Mouse (Mus musculus): Measurements from ENCODE around the gene Mov10.
"Not testable (repeated sequence)": the region's sequence is repeated elsewhere in the genome, so short reads cannot be mapped to it uniquely, and the experiment has no call there.

The Mov10 gene

DNA sequence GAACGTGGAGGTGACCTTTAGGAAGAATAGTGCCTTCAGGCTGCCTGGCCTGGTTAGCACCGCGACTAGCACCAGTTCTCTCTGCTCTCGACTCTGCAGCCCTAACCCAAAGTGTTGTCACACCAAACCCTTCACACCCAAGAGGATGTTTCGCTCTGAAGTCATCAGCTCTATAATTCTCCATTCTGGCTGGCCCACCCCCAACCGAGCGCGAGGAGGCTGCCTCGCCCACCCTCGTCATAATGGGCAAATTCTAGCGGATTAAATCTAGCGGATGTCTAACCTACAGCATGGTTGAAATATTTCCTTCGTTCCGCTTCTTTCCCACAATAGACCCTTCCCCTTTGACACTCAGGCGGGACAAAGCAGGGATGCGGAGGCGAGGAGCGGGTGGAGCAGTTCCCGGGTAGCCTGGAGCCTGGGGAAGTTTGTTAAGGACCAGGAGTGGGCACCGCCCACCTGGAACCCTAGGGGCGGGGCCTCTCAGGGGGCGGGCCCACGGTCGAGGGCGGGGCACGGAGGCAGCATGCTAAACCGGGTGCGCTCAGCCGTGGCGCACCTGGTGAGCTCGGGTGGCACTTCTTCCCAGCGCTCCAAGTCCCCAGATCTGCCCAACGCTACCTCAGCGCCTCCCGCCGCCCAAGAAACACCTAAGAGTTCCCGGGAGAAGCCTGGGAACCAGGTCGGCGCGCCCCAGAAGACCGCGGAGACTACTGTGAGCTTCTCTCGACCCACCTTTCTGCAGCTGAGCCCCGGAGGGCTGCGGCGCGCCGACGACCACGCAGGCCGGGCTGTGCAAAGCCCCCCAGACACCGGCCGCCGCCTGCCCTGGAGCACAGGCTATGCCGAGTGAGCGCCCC, 37.6 kb downstream of the Mov10 start, which contains the start of gene Ppm1j:
TSS of gene Ppm1j (plus strand) at position 496 of the 860 bp plus-strand sequence.
- DNase-seq: peak; percentile 25

DNA sequence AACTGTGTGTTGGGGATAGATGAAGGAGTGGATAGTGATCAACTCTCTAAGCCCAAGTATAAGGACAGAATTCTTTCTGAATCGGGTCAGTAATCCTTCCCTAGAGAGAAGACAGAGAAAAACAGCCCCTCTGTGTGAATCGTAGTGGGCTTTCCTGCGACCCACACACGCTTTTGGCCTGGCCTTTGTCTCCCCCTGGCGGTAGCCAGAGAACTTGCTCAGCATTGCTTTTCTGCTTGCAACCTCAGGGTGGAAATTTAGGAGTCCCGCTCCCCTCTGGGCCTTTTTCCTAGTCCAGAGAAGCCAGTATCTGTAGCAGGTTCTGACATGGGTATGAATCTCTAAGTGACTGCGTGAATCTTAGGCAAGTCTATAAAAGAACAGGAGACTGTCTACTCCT, 38.4 kb downstream of the Mov10 start:
- peak; percentile 59 for DNase-seq

DNA sequence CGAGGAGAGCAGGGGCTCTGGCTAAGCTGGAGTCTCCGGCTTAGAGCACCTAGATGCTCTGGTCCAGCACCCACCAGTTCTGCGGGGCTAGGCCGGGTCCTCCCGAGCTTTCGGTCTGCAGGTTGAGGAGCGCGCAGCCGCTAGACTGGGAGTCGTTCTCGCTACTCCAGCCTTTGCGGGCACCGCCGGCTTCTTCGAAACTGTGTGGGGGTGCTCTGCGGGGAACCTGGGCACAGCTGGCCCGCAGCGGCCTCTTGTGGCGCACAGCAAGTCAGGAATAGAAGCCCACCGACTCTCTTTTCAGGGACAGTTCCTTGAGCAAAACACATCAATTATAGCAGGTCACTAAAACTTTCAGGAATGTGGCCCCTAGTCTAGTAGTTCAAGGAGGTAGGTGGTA, 41.0 kb downstream of the Mov10 start:
- DNase-seq: peak; percentile 41

DNA sequence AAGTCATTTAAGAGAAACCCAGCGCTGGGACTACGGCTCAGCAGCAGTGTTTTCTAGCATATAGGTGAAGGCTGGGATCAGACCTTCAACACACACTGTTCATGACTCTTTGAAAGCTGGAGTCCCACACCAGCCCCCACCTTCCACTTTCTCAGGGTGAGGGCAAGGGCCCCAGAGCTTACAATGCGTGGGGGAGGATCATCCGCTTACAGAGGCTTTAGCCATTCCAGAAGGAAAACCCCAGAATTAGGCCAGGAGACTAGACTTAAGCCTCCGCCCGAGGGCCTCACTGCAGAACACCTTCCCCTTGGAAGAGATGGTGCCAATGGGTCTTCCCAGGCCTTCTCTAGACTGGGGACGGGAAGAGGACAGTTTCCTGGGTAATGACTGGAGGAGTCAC, 45.1 kb downstream of the Mov10 start:
- DNase-seq: no peak

DNA sequence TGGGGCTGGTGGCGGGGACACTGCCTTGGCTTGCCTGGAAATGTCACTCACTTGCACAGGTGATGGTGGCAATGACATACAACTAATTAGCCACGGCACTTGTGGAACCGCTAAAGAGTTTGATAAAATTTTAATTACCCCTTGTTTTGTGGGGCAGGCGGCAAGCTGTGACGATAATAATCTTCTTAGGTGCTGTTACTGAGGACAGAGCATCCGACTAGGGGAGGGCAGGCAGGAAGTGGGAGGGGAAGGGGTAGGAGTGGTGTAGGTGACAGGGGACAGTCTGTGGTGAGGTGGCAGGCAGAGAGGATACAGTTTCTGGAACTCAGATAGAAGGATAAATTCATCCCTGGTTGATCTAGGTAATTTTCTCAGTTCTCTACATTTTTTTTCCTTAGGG, 46.9 kb downstream of the Mov10 start:
- no peak for DNase-seq

DNA sequence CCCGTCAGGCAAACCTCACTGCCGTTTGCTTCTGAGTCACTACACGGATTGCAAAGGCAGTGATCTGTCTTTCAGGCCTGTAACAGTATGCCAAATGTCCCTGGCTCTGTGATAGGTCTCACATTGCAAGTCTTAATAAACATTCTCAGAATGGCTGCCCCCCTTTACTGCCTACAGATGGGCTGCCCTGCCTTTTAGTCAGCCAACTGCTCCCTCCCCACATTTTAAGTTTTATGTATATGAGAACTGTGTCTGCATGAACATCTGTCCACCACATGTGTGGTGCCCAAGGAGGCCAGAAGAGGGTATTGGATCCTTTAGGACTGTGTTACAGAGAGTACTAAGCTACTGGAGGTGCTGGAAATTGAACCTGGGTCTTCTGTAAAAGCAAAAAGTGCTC, 47.4 kb downstream of the Mov10 start:
- DNase-seq: no peak

DNA sequence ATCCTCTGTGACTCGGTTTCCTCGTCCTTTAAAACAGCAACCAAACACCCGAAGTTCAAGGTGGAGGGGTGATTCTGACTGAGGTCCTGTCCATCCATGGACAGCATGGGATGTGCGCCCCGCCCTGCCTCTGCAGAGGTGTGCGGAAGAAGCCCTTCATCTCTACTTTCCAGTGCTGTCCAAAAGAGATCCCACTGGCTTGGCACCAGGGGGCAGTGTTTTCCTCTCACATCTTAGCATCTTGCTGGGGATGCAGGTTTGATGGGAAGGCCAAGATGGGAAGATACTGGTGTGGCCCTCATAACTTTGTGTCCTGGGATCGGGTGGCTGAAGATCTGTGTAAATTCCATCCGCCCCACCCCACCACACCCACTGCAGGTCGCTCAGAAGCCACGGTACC, 48.3 kb downstream of the Mov10 start:
- DNase-seq: peak; percentile 52

DNA sequence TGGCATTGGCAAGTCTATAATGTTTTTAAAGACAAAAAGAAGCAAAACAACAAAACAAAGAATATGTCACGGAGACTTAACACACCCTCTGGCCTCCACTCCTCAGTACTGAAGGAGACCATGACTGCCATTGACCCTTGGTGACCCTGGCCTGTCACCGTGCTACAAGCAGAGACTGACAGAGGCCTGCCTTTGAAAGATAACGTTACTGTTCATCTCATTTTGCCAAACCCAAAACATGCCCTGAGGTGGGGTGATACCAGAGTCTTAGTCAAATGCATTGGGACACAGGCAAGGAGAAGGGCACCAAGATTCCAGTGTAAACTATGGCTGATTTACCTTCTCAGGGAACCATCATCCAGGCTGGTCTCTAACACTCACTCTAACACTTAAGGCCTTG, 49.2 kb downstream of the Mov10 start:
- no peak for DNase-seq

DNA sequence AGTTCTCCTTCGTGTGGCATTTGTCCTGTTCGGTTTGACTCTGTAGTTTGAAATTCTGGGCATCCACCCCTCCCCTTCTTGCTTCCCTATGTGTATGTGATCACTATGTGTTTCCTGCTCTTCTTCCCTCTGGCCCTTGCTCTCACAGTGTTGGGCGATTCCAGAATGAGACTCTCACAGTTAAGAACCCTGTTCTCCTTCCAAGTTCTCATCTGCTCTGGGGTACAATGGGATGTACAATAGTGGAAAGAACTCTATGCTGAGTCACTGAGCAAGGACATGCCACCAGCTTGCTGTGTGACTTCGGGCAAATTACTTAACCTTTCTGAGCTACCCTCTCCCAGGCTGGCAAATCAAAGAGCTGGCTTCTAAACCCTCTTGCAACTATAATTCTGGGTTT, 50.6 kb downstream of the Mov10 start:
- DNase-seq: no peak

DNA sequence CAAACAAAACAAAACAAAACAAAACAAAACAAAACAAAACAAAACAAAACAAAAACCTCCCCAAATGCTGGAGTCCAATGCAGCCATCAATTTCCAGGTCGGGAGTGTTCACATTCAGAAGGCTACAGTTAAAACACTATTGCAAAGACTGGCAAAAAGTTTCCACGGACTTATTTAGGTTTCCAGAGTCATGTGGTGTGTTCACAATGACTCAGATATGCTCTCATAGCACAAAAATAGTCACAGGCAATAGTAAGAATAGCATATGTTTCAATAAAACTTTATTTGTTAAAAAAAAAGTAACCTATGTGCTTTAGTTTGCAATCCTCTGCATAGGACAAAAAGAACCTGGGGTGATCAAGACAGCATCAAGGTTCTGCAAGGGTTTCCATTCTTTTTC, 51.2 kb downstream of the Mov10 start:
- DNase-seq: no peak

DNA sequence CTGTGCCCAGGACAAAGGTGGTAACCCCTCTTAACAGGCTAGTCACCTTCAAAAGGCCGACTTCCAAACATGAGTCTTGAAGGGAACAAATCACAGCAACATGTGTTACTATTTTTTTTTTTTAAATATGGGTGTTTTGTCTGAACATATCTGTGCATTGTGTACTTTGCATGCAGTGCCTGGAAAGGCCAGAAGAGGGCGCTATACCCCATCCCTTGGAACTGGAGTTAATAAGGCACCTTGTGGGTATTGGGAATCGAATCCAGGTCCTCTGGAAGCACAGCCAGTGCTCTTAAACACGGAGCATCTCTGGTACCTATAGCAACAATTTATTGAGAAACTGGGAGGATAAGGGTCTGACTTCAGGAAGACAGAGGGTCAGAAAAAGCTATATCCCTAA, 53.3 kb downstream of the Mov10 start:
- no peak for DNase-seq

DNA sequence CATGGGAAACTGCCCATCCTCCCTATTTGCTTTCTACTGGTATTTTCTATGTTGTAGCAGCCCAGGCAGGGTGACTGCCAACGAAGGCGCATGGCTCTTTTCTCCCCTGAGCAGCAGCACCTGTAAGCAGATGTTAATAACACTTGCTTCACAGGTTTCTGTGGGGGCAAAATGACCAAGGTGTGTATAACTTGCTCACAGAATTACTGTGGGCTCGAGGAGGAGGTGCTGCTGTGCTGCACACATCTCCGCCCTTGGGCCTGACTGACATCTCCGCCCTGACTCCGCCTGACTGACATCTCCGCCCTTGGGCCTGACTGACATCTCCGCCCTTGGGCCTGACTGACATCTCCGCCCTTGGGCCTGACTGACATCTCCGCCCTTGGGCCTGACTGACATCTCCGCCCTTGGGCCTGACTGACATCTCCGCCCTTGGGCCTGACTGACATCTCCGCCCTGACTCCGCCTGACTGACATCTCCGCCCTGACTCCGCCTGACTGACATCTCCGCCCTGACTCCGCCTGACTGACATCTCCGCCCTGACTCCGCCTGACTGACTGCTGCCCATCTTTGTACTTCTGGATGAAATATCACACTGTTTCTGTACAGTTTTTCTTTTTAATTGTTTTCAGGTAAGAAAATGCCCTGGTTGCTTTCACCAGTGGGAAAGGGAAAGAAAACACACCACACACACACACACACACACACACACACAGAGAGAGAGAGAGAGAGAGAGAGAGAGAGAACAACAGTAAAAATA, 56.1 kb downstream of the Mov10 start:
- not testable (repeated sequence) for DNase-seq

DNA sequence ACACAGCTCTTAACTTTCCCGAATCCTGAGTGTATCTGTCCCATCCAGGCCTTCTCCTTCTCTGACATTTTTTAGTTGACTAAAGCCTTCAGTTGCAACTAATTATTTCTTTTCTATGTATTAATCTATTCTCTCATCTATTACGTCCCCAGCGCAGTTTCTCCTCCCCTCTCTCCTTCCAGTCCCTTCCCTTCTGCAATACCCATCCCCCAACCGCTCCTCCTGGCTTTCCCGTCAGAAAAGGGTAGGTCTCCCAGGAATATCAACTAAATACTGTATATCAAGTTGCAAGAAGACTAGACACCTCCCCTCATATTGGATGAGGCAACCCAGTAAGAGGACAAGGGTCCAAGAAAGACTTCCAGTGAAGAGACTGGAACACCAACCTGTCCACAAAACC, 59.5 kb downstream of the Mov10 start:
- no peak for DNase-seq

DNA sequence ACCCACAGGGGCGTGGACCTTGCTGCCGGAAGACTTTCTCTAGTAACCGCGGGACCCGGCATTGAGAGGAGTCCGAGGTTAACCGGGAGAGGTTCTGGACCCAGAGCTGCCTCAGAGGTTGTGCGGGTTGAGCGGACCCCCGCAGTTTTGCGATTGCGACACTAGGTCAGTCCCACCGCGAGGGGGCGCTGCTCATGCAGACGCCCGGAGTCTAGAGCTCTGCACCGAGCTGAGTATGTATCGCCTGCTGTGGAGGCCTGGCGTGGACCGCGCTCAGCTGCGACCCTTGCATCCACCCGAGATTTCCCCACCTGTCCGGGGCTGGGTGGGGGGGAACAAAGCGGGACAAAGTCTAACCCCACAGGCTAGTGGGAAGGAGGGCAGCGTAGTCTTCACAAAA, 60.0 kb downstream of the Mov10 start:
- DNase-seq: peak; percentile 77

DNA sequence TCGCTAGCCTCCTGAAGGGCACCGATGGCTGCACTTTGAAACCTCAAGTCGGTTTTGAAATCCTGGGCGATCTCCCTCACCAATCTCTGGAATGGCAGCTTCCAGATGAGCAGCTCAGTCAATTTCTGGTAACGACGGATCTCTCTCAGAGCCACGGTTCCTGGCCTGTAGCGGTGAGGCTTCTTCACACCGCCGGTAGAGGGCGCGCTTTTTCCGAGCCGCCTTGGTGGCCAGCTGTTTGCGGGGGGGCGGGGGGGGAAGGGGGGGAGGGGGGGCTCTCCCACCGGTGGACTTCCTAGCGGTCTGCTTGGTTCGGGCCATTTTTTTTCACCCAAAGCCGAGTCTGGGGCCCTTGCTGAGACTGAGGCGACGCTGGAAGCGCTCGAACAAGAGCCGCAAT, 65.5 kb downstream of the Mov10 start:
- peak; percentile 28 for DNase-seq

Measured in right cerebral cortex, postnatal 14 days (tissue).